ENCODE assay signal across 12 mouse cellular contexts in the genomic region with DNA sequence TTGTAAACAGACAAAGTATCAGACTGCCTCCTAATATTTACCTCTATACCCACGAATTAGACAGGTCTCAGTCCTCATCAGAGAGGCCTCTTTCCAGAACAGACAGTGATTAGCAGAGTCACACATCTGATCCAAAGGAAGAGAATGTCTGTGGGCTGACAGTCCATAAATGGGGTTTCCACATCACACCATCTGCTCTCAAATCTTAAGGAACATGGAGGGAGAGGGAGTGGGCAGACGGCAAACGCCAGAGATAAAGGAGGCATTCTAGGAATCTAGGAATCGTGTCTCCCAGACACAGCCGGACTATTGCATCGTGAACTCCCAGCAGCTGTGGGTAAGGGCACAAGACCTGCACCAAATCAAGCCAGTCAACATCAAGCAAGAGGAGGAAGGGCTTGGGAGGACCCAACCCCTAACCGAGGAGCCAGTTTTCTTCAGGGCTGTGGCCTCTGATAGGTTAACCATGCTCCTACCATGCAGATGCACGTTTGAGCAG.
"Had no signal": no experiment of that assay in that cellular context is flagged by ENCODE, and none has a peak within 500 bp of the region (broad histone marks: within the 10 kb centered on the region; RNA-seq: fewer than 3 reads in every experiment).

No protein-coding gene starts in this region.

- H3K27me3 ChIP-seq: lung, embryonic 15.5 days; midbrain, embryonic 13.5 days; neural tube, embryonic 15.5 days had no signal

- H3K9me3 ChIP-seq: kidney, embryonic 15.5 days; limb, embryonic 13.5 days; liver, embryonic 15.5 days; lung, embryonic 15.5 days; midbrain, embryonic 13.5 days; neural tube, embryonic 15.5 days had no signal

- H3K4me3 ChIP-seq: kidney, embryonic 15.5 days; limb, embryonic 13.5 days; liver, embryonic 15.5 days; lung, embryonic 15.5 days; midbrain, embryonic 13.5 days; neural tube, embryonic 15.5 days had no signal

- H3K4me1 ChIP-seq: liver, embryonic 15.5 days had no signal

- ATAC-seq: hindbrain, postnatal 0 days; midbrain, embryonic 13.5 days had no signal

- H3K4me2 ChIP-seq: kidney, embryonic 15.5 days; limb, embryonic 13.5 days; liver, embryonic 15.5 days; lung, embryonic 15.5 days; midbrain, embryonic 13.5 days; neural tube, embryonic 15.5 days had no signal

- H3K27ac ChIP-seq: hindbrain, postnatal 0 days; kidney, embryonic 15.5 days; limb, embryonic 13.5 days; liver, embryonic 15.5 days; lung, embryonic 15.5 days; midbrain, embryonic 13.5 days; neural tube, embryonic 15.5 days had no signal

- DNase-seq: kidney, adult 2 months; kidney, postnatal 14 days; lung, postnatal 36 days; thymus, adult 2 months; thymus, postnatal 25 days had no signal

- H3K9ac ChIP-seq: kidney, embryonic 15.5 days; limb, embryonic 13.5 days; liver, embryonic 15.5 days; lung, embryonic 15.5 days; midbrain, embryonic 13.5 days; neural tube, embryonic 15.5 days had no signal

- H3K36me3 ChIP-seq: kidney, embryonic 15.5 days; limb, embryonic 13.5 days; liver, embryonic 15.5 days; lung, embryonic 15.5 days; midbrain, embryonic 13.5 days; neural tube, embryonic 15.5 days had no signal
